Mouse (Mus musculus): ENCODE results near the gene Ang. TPM values are rescaled to one million over a fixed set of nuclear protein-coding genes. Genes with fewer than 3 reads are reported as not detected.
A peak's percentile ranks its signal among the peaks of the same experiment; 100 is the strongest.

Ang gene
- total RNA-seq, 2 experiments from 2014 or later, result 2.1 TPM

DNA sequence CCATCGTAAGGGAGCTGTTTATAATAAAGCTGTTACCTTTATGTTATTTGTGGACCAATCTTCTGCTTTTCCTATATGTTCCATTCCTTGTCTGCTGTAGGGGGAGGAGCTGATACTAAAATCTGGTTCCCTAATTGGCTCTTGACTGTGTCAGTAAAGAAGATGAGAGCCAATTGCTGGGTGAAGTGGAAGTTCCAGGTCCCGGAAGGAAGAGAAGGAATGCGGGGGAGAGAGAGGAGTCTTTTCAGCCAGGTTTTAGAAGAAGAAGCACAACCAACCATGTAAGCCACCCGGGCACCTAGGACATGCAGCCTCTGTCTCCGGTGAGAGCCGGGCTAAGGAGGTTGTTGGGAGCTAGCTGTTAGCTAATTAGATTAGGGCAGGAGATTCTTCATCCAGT is 34.7 kb downstream of the Ang start:
- no peak for DNase-seq
- intact Hi-C loops (cut with DNase I), result no loop called here

DNA sequence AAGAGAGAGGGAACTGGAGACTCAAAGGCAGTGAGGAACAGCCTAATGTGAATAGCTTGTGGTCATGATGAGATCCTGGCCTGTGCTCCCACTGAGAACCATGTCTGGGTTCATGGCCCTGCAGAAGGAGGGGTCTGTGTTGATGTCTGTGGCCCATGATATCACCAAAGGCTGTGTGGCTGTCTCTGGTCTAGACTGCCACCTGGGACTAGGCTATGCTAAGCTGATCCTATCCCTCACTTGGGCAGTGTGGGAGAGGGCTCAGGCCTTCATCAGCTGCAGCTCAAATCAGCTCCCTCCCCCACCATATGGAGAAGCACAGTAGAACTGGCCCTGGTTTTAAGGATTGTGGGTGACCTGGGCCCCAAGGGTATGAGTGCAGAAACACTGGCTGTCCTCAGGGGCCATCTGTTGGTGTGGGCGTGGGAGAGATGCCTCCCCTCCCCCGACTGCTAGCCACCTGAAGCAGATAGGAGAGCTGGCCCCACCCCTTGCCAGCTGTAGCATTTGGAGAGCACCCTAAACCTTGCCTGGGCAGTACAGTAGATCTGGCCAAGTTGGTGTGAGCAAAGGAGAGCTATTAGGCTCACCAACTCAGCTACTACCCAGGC is 36.8 kb downstream of the Ang start:
- intact Hi-C loops (cut with DNase I), result no loop called here
- DNase-seq, result no peak

DNA sequence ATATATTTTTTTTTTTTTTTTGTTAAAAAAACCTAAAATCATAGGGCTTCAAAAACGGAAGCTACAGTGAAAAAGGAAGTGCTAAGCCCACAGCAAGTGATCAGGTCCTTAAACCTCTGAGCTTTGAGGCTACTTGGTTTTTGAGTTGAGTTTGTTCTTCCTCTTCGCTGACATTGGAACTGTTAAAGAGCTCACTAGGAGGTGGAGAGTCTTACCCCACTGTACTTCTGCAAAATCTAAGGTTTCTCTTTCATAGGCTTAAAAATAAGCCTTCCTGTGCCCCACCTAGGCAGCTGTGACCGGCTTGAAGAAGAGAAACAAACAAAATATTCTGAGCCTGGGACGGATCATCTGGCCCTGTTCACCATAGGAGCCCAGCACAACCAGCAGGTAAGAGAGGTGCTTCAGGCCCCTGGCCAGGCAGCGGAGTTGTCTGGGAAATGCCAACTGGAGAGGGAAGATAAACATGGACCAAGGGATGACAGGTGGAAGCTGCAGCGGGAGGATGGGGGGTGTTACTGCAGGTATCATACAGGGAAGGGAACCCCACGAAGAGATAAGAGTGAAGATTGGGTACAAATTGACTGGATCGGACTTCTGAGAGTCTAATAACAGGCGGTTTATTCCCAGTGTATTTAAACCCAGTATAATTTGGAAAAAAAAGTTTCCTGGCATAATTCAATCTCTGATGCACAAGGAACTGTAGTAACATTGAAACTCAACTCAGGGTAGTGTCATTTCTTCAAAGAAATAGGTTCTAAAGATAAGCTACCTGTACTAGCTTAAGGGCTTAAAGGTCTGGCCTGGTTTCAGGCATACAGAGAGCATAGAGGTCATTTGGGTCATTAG is 38.0 kb downstream of the Ang start:
- intact Hi-C loops (cut with DNase I), result no loop called here
- no peak for DNase-seq

DNA sequence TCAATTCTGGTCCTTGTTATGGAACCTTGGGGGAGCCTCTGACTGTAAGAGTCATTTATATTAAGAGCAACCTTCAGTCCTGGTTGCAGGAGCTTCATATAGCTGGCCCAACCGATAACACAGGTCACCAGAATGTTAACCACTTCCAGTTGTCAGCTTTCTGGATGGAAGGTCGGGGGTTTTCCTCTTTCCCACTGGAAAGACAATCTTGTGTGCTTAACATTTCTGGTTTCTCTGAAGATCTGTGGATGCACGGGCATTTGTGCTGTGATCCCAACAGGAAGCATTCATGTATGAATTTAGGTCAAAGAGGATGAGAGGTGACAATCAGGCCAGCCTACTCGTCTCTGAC is 38.6 kb downstream of the Ang start:
- no peak for DNase-seq
- intact Hi-C loops (cut with DNase I), result no loop called here

DNA sequence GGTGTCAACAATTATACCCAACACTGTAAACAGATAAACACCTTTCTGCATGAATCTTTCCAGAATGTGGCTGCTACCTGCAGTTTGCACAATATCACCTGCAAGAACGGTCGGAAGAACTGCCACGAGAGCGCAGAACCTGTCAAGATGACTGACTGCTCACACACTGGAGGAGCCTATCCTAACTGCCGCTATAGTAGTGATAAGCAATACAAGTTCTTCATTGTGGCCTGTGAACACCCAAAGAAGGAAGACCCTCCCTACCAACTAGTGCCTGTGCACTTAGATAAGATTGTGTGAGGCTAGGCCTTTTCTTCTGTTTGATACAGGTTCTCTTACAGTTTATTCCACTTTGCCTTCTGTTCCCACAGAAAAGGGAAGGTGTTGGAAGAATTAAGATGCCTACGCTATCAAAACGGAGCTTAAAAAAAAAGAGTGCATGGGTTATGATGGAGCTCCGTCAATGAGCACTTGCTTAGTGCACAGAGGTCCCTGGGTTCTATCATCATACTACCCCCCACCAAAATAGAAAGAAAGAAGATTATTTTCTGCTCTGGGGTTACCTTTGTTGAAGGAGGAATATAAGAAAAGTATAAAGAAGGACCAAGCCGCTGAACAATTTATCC is 39.5 kb downstream of the Ang start:
- intact Hi-C loops (cut with DNase I), result no loop called here
- DNase-seq, result no peak

DNA sequence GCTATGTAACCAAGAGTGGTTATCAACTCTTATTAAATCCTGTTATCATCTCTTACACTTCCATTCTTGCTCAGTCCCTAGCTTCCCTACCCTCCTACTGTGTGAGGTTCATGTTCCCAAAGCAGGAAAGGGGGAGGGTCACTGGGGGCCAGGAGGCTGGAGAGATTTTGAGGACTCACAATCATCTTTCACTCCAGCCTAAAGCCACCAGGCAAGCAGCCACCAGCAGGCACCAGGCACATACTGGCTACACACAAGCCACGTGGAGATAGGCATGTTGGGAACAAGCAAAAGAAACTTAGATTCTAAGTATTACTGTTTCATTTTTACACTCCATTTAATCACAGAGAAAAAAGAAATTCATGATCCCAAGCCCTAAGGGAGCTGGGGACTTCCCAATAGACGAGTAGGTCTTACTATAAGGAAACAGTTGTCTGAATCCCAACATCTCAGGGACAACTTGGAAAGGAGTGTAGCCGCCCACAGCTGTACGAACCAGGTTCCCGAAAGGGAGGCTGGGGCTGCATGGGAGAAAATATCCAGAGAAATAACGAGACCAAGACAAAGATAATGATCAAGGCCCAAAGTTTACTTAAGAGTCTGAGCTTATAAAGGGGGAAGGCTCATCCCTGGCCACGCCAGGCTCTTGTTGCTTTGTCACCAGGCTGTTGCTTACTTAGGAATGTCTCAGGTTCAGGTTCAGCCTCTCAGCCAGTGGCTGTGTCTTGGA is 40.3 kb downstream of the Ang start:
- intact Hi-C loops (cut with DNase I), result no loop called here

DNA sequence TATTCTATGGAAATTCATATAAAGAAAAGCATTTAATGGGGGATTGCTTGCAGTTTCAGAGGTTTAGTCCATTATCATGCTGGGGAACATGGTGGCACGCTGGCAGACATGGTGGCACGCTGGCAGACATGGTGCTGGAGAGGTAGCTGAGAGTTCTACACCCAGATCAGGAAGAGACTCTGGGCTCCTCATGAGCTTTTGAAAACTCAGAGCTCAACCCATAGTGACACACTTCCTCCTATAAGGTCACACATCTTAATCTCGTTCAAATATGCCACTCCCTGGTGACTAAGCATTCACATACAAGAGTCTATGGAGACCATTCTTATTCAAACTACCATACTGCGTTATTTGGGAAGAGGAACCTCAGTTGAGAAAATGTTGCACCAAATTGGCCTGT is 41.4 kb downstream of the Ang start:
- DNase-seq, result no peak
- intact Hi-C loops (cut with DNase I), result no loop called here

More for the DNA sequence above, 40.3 kb downstream of the Ang start:
- DNase-seq, result no peak

DNA sequence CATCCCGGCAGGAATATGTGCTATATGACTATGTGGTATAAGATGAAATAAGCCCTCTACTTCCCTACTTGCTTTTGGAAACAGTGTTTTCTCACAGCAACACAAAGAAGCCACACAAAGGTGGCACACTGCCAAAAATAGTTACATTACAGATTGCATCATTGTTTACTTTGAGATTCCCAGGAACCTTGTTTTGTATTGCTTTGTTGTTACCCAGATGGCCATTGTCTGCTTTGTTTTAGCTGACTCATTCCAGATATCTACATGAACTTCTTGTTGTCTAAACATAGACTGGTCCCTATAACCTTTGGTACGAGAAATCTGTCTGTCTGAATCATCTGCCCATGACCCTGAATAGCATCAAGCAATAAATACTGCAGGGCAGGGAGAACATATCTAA is 49.4 kb downstream of the Ang start:
- no peak for DNase-seq
- intact Hi-C loops (cut with DNase I), result no loop called here

DNA sequence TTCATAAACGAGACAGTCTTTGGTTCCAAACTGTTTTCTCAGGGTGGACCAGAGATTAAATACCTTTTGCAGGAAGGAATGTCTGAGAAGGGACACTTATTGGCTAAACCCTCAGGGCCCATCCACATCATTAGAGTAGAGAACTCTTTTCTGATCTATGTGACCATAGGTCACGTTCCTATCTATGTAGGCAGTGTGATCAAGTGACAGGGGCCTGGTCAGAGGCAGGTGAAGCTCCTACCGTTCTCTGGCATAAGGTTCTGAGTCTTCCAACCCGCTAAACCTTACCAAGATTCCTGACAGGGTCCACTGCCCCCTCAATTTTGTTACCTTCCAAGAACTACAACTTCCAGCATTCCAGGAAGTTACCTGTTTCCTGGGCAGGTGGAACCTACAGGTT is 51.2 kb downstream of the Ang start:
- intact Hi-C loops (cut with DNase I), result no loop called here
- DNase-seq, result no peak

DNA sequence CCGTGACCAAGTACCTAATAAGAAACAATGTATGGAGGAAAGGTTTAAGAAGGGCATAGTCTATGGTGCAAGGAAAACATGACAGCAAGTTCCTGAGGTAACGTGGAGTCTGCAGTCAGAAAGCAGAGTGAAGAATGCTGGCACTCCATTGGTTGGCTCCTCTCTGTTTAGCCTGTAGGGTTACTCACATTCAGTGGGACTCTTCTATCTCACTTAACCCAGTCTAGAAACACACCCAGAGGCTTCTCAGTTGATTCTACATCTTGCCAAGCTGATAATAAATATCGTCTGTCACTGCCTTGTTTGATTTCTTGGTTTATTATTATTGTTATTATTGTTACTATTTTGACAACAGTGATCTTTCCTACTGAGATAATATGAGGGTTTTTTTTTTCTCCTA is 51.6 kb downstream of the Ang start:
- no peak for DNase-seq
- intact Hi-C loops (cut with DNase I), result no loop called here

DNA sequence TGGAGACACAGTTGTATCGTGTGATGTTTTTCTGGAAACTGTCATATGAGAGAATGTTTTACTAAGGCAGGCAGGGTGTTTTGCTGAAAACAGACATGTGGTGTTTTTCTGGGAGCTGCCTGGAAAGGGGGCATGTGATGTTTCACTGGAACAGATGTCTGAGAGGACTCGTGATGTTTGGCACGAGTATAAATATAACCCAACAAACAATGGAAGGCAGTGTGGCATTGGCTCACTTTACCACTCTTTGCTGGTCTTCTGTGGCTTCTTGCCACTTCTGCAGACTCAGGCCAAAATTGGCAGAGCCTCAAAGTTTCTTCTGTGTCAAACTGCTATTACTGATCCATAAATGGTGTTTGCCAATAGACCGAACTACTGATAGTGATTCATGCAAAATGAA is 52.3 kb downstream of the Ang start:
- DNase-seq, result peak; percentile 3
- intact Hi-C loops (cut with DNase I), result no loop called here

DNA sequence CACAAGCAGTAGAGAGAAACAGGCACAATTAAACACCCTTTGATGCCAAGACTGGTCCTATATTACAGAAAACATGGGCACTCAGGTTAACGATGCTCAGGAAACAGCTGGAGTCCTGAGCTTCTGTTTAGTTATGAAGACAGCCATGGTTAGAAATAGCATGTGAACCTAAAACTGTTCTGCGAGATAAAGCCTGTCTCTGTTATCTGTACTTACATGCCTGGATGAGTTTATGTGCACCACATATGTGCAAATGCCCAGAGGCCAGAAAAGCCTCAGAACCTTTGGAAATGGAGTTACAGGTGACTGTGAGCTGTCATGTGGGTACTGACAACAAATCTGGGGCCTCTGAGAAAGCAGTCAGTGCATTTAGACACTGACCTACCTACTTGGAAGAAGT is 53.0 kb downstream of the Ang start:
- intact Hi-C loops (cut with DNase I), result no loop called here
- no peak for DNase-seq

DNA sequence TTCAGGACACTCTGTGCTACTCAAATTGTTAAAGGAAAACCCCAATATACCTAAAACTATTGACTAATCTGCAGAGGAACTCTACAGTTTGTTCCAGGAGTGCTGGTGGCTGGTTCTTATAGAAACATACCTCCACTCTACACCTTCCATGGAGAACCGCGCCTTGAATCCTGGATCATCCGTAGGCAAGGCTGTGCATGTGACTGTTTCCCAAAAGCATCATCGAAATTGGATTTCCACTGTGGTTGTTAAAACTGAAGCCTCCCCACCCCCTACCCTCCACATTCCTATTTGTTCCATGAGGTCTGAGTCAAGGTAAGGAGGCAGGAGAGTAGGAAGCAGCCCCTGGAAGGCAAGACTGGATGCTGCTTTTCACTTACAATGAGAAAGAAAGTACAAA is 53.5 kb downstream of the Ang start:
- intact Hi-C loops (cut with DNase I), result no loop called here
- no peak for DNase-seq

DNA sequence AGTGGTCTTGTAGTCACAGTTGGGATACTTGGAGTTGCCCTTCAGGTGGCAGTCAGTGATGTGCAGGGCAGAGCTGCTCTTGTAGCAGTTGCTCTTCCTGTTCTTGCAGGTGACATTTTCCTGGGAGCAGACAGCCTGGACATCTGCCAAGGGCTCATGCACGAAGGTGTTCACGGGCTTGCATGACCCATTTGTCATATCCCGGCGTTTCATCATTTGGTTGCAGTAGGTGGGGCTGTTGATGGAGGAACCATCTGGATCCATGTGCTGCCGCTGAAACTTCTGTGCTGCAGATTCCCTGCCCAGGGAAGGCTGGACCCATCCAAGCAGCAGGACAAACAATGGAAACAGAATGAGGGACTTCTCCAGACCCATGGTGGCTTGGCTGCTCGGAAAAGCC is 54.6 kb downstream of the Ang start:
- intact Hi-C loops (cut with DNase I), result no loop called here
- DNase-seq, result peak; percentile 5

DNA sequence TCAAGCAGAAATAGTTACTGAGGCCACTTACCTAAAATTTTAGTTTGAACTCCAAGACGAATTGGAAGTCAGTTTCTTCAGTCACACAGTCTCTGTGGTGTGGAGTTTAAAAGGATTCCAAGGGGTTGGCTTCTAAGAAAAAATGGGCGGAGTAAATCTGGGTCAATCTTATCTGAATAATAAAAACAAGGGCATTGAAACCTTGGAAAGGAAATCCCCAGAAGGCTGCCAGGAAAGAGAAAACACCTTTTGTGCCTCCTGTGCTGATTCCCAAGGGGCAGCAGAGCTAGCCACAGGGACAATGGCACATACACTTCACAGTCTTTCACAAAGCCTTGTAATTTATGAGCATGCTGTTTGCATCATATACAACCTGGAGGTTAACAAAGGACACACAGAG is 55.7 kb downstream of the Ang start, which contains the start of gene Rnase1:
Gene Rnase1, minus strand, starts transcription at position 101 of the 400 bp plus-strand sequence.
- no peak for DNase-seq
- intact Hi-C loops (cut with DNase I), result no loop called here

DNA sequence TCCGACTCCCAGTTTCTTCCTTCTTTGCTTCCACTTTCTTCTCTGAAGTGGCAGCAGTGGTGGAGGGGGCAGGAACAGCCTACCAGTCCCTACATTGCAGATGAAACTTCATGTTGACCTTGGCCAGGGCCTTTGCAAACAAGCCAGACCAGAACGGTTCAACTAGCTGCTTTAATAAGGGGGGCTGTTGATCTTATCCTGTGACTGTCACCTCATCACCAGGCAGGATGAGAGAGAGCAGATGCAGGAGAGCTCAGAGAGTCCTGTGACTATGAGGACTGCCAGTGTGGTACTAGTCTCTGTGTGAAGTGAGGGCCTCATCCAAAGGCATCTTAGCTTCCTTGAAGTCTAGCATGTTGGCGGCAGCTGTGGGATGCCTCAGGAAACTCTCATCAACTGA is 57.1 kb downstream of the Ang start:
- no peak for DNase-seq
- intact Hi-C loops (cut with DNase I), result no loop called here

DNA sequence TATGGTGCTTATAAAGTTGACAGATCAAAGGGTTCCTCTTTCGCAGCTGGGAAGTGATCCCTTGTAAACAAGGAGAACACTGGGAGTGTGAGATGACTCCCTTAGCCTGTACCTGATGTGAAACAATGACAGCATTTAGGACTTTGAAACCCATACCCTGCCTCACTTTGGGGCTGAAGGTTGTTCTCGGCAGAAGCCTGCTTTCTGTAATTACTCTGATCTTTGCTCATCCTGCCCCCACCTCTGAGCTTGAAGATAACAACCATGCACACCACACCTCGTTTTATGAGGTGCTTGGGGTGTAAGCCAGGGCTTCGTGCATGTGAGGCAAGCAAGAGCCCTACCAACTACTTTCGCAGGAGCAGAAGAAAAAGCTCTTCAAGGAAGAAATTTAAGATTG is 58.2 kb downstream of the Ang start:
- DNase-seq, result no peak
- intact Hi-C loops (cut with DNase I), result no loop called here

DNA sequence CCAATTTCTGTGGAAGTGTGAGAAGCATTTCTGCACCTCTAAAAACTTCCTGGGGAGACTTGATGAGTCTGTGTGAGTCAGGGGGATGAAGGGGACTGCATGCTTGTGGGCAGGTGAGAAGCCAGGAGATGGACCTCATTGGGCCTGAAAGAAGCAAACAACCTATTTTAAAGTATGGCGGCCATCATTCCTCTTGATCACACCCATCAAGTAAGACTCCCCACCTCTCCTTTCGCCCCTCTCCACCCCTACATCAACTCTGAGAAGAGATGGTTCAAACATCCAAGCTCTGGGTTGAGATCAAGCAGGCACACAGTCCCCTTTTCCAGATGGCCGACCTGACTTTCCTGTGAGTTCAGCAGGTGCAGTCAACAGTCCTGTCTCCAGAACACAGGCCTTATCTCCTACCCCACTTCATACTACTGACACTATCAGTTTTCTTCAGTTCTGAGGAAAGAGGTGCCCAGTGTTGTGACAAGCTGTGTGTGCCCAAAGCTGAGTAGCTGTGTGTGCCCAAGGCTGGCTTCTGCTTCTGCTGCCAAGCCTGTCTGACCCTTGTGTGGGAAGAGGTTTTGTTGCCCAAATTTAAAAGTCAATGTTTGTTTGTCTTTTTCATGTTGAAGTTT is 59.4 kb downstream of the Ang start:
- intact Hi-C loops (cut with DNase I), result no loop called here
- DNase-seq, result no peak
